Mouse (Mus musculus) WW6 (cell line): ENCODE measurements at regions not wholly inside any gene's neighbourhood (a gene's known extent, or its start where the extent isn't known, plus 50 kb on each side); places are given as distances from the start of the nearest gene placed in this dataset.

ENCODE experiments used
- DNase-seq: peaks from one replicate; pipeline ENCODE4 v3.0.0-alpha.2; 2013; ENCODE audit warnings: low read depth, low spot score

DNA sequence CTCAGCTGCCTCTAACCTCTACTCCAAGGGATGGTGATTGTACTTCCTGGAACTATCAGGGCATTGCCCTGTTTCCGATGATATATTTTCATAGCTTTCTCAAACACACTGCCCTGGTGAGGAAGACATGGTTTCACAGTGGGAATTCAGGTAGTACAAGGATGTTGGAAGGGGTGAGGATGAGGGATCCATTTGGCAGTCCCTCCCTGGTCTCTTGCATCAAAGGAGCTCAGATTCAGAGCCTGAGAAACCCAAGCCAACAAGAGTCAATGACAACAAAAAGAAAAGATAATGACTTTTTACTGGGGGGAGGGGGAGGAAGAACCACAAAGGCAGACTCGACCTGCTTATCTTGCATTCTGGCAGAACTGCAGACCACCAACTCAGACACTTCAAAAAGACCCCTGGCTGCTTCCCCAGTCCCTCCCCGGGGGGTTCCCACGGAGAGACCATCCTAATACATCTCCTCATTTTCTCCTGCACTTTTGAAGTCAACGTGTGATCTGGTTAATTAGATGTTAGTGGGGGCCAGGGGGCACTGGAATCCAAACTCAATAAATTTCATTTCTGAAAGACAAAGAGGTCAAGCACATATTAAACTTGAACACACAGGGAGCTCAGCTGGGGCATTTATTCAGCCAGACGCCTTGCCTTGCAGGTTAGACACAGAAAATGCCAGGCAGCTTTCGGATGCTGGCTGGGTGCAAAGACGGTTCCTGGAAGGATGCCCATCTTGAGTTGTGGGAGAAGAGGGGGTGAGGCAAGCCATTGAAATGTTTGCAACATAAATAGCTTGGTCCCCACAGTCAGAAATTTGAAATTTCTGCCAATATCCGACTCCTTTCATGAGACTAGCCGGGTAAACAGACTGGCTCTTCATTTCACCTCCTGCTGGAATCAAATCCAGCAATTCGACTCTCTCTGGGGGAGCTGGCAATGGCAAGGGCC is 162.9 kb upstream of the Cdh5 start:
- no peak for DNase-seq

DNA sequence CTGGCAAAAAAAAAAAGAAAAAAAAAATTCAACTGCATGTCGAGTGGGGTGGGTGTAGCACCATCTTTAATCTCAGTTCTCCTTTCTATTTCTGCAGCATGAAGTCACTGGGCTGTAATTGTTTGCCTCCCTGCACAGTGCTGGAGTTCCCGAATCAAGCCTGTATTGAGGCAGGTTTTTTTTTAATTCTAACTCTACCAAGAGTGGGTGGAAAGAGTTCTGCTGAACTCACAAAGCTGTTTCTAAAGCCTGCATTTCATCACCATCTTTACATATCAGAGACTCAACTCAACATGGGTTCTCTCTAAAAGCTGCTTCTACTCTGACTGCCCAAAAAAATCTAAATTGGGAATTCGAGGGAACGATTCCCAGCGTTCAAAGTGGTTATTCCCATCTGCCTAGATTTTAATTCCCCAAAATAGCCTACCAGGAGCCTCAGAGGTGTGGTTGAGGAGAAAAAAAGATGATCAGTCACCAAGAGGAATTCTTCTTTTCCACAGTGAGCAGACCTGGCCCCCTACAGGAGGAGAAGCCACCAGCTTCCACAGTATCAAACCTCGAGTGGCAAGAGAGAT is 160.4 kb upstream of the Cdh5 start:
- DNase-seq: no peak

DNA sequence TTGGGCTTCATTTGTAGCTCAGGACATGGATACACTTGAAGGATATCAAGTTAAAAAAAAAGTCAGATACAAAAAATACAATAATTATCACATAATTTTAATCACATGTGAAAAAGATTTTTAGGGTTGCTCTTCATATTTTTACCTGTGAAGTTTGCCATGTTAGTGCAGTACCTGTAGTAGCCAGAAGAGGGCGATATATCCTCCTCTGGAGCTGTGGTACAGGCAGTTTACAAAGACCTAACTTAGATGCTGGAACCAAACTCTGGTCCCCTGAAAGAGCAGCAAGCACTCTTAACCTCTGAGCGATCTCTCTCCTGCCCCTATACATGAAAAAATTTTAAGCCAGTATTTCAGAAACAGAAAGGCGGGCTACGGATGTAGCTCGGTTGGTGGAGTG is 153.0 kb upstream of the Cdh5 start:
- DNase-seq: peak; percentile 11

DNA sequence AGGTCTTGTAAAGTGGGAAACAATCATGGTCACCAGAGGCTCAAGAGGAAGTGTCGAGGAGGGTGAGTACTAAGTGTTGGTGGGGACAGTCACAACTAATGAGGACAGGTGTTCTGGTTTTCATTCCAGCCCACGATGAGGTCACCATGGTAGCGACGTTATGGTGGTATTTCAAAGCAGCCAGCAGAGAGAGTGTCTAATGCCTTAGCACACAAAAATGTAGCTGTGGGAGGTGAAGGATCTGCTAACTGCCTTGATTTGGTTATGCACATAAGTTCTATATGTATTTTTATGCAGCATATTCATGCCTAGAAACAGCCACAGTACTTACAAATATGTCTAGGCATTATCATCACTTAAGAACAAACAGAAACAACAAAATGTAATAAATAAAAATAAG is 151.0 kb upstream of the Cdh5 start:
- no peak for DNase-seq

DNA sequence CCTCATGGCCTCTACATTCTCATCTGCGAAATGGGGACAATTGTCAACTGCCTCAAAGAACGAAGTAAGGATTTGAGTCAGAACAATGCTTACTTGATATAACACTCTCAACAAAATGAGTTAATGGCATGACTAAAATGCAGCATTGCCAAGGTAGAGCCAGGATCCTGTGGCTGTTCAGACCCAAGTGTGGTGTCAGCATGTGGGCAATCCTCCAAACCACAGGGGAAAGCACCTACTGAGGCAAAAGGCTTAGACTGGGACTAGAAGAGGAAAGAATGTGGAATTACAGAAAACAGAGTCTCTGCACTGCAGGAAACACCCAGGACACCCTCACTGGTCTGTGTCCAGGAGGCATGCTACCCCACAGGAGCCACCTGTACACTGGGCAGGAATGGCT is 147.8 kb upstream of the Cdh5 start:
- no peak for DNase-seq

DNA sequence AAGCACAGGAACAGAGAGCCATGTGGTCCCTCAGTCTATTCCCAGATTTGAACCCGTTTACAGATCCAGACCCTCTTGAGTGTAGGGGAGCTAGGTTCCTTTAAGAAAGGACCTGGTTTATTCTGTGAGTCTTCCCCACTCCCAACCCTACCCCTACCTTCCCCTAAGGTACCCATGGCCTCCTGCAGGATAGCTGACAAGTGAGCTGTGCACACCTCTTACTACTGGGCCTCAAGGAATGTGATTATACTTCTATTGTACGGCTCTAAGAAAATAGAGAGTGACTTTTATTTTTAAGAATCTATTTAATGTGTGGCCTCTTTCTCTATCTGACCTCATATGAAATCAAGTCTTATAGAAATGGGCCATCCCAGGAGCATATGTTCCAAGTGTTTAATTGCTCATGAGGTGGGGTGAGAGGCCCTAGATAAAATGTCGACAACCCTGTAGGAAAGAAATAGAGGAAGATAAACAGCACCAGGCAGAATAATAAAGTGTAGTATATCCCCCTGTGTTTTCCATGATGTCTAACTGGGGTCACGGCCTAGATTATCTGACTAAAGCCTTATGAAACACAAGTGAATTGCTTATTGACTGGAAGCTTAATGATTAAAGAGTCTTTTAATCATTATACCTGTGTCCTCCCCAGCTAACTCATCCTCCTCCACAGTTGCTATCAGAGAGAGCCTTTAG is 145.7 kb upstream of the Cdh5 start:
- DNase-seq: no peak

DNA sequence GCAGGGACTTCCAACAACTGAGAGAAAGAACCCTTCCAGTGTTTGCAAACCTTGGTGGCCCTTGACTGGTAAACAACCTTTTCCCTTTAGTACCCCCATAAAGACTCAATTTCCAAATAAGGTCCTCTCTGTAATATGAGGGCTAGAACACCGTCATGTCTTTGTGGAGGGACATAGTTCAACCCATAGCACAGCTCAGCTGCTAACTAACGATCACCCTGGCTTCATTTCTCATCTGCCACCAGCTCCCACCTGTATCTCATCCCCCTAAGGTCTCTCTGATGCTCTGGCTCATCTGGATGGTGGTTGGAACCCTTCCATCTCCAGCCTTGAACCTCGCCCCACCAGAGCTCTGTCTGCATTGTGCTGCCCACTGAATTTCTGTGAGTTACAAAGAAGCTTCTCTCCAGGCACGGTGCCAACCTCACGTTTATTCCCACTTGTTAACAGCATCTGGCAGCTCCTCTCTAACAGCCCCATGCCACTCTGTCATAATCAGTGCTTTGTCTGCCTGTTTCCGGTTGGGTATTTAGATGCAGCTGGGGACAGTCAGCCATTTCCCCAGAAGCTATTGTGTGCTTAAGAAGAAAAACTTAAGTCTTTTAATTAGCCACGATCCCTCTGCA is 137.0 kb upstream of the Cdh5 start:
- DNase-seq: no peak

DNA sequence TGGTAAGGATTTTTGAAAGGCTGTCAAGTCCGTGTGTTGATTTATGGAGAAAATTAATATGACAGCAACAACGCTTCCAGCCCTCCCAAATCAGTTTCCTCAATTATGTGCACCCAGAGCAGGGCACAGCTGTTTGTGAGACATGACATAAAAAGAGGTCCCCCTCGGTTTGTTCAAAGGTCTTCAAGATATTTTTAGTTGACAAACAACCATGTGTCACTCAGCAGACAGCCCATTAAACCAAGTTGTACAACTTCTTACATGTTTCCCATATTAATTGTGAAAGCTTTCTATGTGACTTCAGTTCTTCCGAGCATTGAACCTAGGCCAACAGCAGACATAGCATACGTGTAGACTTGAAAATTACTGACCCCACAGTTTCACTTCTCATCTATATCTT is 131.5 kb upstream of the Cdh5 start:
- no peak for DNase-seq

DNA sequence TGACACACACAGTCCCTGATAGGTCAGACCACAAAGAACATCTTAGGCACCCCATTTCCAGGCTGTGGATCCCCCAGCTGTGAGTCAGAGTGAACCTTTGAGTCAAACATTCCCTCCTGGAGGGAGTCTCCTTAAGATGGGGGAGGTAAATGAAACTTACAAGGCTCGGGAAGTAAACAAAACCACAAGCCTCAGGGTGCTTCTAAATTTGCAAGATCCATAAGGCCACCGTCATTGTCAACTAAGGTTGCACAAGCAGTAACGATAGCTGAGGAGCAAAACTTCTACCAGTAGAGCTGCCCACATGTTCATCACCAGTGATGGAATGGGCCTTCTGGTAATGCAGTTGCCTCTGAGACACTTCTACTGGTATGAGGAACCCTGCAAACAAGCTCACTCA is 130.9 kb upstream of the Cdh5 start:
- DNase-seq: no peak

DNA sequence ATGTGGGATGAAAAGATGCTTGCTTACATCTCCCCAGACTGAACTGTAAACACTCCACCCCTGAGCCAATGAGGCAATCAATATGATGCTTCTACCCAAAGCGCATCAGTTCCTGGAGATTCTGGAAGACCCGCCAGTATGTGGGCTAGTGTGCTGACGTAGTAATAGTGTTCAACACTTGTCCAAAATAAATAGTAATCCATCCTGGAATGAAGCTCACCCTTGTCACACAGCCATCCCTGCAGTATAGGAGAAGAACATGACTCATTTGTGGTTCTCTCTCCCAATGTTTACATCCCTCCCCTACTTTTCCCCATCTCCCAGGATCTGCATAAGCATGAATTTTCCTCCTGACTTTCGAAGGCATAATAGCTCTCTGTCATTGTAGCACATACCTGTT is 130.5 kb upstream of the Cdh5 start:
- no peak for DNase-seq

DNA sequence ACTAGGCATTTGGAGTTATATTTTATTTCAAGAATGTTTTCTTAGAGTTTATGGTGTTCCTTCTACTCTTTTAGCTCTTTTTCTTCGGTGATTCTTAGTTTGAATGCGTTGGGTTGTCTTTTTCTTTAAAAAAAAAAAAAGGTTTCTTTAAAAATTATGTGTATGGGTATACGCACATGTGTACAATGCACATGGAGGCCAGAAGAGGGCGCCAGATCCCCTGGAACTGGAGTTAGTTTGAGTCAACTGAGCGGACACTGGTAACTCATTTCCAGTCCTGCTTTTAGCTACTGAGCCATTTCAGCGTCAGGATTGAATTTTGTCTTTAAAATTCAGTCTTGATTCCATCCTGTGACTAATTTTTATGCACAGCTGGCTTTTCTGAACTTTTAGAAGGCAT is 124.9 kb upstream of the Cdh5 start:
- peak; percentile 3 for DNase-seq

DNA sequence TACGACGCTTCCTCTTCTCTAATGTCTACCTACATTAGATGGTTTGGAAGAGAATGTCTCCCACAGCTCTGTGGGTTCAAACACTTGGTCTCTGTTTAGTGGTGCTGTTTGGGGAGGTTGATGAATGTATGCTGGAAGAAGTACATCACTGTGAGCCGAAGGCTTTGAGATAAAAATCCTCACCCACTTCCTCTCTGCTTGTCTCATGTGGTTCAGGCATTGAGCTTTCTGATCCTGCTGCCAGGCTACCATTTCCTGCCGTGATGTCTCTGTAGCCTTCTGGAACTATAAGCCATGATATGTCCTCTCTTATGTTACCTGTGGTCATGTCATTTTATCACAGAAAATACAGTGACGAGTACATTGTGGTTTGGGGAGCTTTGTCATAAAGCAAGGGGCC is 122.5 kb upstream of the Cdh5 start:
- DNase-seq: no peak

DNA sequence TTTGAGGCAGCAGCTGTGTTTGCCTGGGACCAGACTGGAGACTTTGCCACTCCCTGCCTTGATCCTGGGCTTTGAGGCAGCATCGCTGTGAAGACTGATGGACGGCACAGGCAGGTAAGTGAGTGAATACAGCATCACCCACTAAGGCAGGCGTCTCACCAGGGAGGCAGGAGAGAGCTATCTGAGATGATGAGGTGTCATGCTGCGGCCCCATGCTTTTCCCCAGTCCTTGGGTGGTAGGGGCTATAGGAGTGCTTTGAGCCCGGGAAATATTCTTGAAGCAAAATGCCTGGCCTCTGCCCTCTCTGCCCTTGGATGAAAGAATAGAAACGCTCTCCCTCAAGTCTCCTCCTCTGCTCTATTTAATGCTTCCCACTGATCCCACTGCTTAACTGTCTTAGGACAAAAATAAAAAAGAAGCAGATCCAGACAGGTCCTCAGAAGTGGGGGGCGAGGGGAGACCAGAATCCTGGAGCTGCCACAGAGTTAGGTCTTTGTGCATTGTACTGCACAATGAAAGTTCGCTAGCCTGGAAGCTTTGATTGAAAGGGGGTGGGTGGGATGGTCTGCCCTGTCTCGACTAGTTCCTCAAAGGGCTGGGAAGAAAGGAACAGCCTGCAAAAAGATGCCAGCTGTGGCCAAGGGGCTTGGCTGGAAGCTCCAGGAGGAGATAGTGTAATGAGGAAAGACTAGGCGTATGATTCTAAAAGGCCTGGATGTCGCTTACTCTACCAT is 117.4 kb upstream of the Cdh5 start:
- DNase-seq: no peak

DNA sequence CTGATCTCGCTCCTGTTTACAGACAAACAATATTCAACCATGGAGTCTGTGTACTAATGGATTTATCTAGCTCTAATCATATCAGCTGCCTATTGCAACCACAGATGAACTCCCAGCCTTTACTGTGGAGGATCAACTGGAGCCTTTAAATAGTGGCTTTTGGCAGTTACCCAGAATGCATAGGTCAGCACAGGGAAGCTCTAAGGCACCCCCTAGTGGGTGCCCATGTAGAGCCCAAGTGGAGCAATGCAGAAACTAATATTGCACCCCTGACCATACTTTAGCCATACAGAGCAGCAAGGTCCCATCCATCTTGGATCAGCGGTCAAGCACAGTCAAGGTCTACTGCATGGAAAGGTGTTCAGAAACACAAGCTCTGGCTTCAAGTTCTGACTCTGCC is 115.8 kb upstream of the Cdh5 start:
- no peak for DNase-seq

DNA sequence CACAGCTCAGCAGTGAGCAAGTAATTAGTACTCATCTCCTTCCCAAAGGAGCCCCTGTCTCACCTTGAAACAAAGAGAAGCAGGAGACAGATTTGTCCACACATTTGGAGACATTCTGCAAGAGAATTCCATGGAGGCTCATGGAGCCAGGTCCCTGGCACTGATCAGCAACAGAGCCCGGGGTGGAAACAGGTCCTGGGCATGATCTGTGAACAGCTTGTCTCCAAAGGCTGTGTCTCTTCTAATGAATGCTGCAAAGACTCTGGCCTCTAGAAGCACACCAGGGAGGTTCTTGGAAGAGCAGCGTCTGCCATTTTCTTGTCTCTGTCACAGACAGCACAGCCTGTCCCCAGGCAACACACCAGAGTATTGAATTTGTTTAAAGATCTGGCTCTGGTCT is 107.5 kb upstream of the Cdh5 start:
- no peak for DNase-seq

DNA sequence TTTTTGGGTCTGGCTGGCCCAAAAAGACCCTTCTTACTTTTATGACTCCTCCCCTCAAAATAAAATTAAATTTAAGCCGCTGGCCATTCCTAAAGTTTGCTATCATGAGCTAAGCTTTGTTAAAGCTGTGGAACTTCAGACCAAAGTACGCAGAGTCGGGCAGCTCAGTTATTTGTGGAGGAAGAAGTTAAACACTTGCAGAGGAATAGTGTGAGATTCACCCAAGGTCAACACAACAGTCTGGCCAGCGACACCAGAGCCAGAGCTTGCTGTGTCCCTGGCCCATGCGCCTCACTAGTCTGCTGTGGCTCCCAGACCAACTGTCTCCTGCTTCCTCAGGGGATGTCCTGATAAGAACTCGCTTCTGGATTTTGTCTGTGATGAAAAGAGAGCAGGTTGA is 103.3 kb upstream of the Cdh5 start:
- no peak for DNase-seq

DNA sequence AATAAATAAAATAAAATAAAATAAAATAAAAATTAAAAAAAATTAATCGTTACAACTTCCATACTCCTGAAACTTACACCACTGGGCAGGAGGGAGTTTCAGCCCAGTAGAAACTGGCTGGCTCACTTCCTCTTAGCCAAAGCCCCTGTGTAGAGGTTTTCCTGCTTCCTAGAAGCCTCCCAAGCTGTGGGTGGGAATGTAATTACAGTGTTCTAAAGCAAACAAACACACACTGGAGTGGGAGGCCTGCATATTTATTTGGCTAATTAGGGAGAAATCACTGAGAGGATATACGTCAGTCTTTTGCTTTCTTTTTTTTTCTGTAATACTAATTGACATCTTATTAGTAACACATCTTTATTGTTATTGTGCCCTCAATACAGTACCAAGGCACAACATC is 94.2 kb upstream of the Cdh5 start:
- DNase-seq: no peak

DNA sequence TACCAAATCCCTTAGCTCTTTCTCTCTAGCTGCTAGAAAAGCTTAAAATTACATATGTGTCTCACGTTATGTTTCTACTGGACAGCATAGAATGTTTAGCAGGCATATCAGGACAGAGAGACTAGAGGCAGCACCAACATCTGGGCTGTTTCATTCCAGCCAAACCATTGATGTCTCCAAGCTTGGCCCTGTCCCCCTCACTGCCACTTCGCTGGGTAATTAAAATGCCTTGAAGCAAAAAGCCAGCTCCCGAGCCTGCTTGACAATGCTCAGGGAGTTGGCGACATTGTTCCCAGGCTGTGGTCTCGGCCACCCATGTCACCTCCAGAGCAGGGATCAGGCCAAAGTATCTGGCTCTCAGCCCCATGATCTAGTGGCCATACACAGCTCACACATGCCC is 92.7 kb upstream of the Cdh5 start:
- DNase-seq: no peak

DNA sequence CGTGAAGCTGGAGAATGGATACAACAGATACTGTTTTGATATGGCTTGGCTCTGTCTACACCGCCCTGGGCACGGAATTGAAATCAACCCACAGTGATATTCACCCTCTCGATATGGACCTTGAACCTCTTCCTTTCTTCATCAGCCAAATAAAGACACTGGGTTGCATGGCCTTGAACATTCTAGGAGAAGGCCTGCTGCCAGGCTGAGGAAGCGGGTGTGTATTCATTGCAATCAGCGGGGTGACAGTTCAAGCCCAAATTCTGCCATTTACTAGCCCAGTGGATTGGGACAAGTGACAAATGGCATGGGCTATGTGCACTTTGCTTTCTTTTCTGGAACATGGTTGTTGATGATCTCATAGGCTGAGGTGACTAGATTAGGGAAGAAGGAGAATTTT is 92.1 kb upstream of the Cdh5 start:
- DNase-seq: no peak

DNA sequence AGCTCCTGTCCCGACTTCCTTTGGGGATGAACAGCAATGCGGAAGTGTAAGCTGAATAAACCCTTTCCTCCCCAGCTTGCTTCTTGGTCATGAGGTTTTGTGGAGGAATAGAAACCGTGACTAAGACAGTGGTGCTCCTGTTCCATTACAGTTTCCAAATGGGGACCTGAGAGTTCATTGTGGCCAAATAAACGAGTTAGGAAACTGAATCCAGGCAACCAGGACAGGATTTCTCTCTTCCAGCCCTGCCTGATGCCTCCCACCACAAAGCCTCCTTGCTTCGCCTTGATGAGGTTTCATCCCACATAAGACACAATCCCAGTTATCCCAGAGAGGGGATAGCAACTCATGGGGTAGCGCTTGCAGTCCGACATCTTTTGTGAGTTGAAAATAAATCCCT is 79.2 kb upstream of the Cdh5 start:
- no peak for DNase-seq

DNA sequence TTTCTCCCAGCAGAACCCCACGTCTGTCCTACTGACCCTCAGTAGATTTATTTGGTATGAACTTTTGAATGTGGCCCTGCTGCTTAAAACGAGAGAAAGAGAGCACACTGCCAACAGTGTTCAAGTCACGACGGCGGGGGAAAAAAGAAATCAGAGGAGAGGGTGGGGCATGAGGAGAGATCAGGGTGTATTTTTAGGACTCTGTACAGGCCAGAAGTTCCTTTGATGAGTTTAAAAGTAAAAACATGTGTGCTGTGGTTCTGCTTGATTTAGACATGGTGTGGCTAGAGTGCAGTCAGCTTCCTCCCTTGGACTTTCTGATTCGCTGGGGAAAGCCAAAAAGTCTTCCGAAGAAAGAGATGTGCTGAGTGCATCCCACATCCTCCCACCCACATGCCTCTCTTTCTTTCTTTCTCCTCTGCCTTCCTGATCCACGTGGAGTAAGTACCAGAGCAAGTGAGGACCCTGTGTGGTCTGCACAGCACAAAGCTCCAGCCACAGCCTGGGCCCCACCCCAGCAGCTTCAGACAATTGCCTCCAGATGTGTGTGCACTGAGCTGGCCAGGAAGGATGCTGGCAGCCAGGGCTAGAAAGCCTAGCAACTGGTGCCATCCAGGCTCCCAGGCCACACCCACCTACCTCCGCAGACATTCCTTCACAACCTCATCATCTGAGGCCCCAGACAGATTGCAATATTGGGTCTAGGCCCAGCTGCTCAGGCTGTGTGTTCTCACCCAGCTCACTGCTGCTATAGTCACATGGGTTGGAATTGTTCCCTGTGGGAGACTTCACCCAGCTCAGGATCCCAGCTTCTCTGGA is 78.5 kb upstream of the Cdh5 start:
- DNase-seq: no peak
